Mouse (Mus musculus) lung, adult 2 months (tissue): Measurements from ENCODE around the gene Mcmbp.

Experiments
- CTCF ChIP-seq: fragments of 200-500 bp; IDR thresholded peaks from 2 replicates; pipeline ENCODE4 v1.5.1; 2011; ENCODE audit warnings: mild to moderate bottlenecking, low read length, control low read depth; ENCODE audit not compliant: insufficient read depth
- POLR2A ChIP-seq: fragments of 200-500 bp; IDR thresholded peaks from 2 replicates; pipeline ENCODE4 v1.6.1; 2011; ENCODE audit warnings: low read depth, mild to moderate bottlenecking, control low read depth, low read length, borderline replicate concordance; ENCODE audit errors: extremely low read depth

DNA sequence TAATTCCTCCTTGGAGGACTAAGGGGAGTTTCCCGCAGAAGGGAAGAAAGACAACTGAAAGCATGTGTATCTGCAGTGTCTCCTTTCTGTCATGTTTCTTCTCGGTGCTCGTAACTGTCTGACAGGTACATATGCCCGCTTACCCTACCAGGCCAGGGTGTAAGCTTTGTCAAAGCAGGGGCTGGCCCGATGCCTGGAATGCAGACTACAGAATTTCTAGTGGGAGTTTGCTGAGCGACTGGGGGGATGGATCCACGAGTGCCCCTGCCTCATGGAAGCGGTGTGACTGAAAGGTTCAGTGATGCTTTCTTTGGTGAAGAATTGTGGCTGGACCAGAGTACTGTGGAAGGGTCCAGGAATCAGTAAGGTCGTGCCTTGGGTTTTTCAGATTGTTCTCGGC lies 5.9 kb upstream of the Mcmbp start:
- TF ChIP-seq CTCF: no peak
- no peak for TF ChIP-seq POLR2A
